Mouse (Mus musculus) ES-Bruce4 (cell line): ENCODE data around the gene Ptpn11.

Source experiments
- CTCF ChIP-seq: IDR thresholded peaks from one replicate; pipeline ENCODE4 v1.8.1; 2011; ENCODE audit warnings: low read depth, low read length
- EP300 ChIP-seq: IDR thresholded peaks from 2 replicates; pipeline ENCODE4 v1.6.1; 2011; ENCODE audit warnings: low read depth, low read length; ENCODE audit not compliant: insufficient read depth
- POLR2A ChIP-seq: IDR thresholded peaks from one replicate; pipeline ENCODE4 v1.8.1; 2011; ENCODE audit warnings: low read length; ENCODE audit not compliant: insufficient read depth

DNA sequence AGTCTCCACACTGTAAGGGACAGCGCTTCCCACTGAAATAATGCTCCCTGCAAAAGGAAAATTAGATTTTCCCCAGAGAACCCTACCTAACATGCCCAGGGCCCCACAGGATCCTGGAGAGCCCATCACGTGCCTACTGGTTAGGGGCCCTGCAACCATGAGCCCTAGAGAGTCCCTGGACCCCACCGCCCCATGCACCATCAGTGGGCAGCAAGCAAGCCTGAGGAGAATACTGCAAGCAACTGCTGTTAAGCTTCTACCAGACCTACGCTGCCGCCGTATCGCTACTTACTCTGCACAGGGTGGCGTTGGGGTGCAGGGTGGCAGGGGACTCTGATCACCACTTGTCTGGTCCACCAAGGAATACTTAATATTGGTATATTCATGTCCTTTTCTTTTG lies 54.1 kb downstream of the Ptpn11 start:
- TF ChIP-seq POLR2A (no peak), CTCF (no peak), EP300 (no peak)
